Mouse (Mus musculus): ENCODE measurements around the gene Cyp2w1. TPM values are rescaled to one million over a fixed set of nuclear protein-coding genes. Genes with fewer than 3 reads are reported as not detected.
"Not testable (repeated sequence)": the region's sequence is repeated elsewhere in the genome, so short reads cannot be mapped to it uniquely, and the experiment has no call there.

The Cyp2w1 gene
- total RNA-seq, 2 experiments from 2014 or later: not detected

DNA sequence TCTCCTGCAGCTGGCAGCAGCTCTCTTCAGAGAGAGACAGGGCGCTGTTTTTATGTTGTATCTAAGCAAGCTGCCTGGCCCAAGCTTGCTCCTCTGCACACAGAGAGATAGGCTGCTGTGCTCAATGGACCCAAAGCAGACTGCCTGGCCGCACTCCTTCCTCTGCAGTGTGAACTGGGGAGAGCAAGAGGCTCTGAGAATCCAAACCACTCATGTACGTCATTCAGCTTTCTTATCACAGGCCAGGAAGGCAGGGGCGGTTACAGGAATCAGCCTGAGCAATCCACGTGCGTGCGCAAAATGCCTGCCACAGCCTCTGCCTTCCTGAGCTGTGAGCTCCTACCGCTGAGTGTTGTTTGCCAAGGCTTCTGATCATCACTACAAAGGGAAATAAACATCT is 30.3 kb downstream of the Cyp2w1 start:
- intact Hi-C loops (cut with DNase I): no loop called here
- no peak for TF ChIP-seq CTCF (IDR thresholded peaks at IDR 0.05)
- H3K27ac ChIP-seq: peak overlapping the region; percentile 100
- H3K4me3 ChIP-seq: peak overlapping the region; percentile 95
- peak; percentile 55 for DNase-seq

DNA sequence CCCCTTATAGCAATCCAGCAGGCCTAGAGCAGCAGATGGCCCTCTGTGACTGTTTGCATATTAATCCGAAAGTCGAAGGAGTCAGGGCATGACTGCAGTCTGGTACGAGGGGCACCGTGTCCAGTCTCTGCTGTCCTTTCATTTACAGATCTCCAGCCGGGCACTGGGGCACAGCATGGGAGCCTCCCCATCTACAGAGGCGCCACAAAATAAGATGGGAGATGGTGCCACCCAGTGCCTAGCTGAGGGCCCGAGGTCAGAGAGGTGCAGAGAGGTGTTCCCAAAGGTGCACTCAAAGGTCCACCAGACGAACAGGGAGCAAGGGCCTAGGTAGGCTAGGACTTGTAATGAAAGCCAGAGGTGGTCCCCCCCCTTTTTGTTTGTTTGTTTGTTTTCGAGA is 30.8 kb downstream of the Cyp2w1 start:
- DNase-seq: no peak
- intact Hi-C loops (cut with DNase I): no loop called here
- peak overlapping the region; percentile 100 for H3K27ac ChIP-seq
- TF ChIP-seq CTCF (IDR thresholded peaks at IDR 0.05): no peak
- H3K4me3 ChIP-seq: peak overlapping the region; percentile 95

GRCm38 (mm10) chr5:139384531-139384930 is 32.1 kb downstream of the Cyp2w1 start:
- Histone ChIP-seq H3K27ac (peak overlapping the region; percentile 100), H3K4me3 (peak overlapping the region; percentile 51)
- intact Hi-C loops (cut with DNase I): no loop called here
- TF ChIP-seq CTCF (IDR thresholded peaks at IDR 0.05): no peak
- peak; percentile 89 for DNase-seq

GRCm38 (mm10) chr5:139386047-139386446 is 33.6 kb downstream of the Cyp2w1 start:
- DNase-seq: no peak
- H3K4me3 ChIP-seq: peak overlapping the region; percentile 51
- no peak for TF ChIP-seq CTCF (IDR thresholded peaks at IDR 0.05)
- H3K27ac ChIP-seq: peak overlapping the region; percentile 100
- intact Hi-C loops (cut with DNase I): no loop called here

GRCm38 (mm10) chr5:139387329-139388194 is 35.1 kb downstream of the Cyp2w1 start:
- no peak for TF ChIP-seq CTCF (IDR thresholded peaks at IDR 0.05)
- H3K27ac ChIP-seq: peak overlapping the region; percentile 94
- peak; percentile 46 for DNase-seq
- H3K4me3 ChIP-seq: peak overlapping the region; percentile 60
- intact Hi-C loops (cut with DNase I): no loop called here

- H3K27ac ChIP-seq: peak overlapping the region; percentile 94
Observed at GRCm38 (mm10) chr5:139388195-139388570, 35.8 kb downstream of the Cyp2w1 start.

DNA sequence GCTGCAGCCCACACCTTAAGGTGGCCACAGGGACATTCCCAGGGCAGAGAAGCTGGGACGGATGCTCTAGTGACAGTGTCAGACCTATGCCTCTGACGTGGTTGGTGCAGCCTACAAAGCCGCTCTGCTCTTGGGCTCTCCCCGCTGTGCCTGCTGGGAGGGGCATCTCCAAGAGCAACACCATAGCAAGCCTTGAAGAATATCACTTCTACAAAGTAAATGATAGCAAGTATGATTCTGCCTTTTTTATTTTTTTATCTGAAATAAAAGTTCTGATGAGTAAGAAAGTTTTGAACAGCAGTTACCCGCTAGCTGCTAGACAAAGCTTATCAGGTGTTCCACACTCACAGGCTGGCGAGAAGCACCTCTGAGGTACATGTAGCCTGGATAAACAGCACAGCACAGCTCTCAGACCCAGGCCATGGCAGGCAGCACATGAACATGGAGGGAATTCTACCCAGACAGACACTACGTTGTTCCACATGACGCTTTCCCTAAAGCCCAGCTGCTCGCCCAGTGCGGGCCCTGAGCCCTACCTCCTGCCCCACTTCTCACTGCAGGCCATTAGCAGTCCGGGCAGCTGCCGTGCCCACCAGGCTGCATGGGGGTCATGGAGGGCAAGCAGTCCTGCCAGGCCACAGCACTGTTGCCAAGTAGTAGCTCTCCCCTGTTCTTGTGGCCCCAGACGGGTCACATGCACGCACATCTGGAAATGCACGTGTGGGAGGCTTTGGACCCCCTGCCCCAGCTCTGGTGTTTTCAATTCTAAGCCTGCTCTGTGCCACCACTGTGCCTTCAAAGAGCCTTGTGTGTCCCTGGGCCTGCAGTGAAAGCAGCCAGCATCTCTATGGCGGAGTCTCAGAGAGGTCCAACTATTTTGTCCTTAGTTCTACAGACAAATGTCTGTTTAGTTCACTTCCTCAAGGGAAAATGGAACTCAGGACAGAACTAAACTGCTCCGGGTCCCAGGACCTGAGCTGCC is 36.6 kb downstream of the Cyp2w1 start:
- peak; percentile 72 for DNase-seq
- TF ChIP-seq CTCF (IDR thresholded peaks at IDR 0.05): no peak
- intact Hi-C loops (cut with DNase I): no loop called here
- Histone ChIP-seq H3K27ac (peak overlapping the region; percentile 94), H3K4me3 (peak overlapping the region; percentile 60)

More at GRCm38 (mm10) chr5:139388195-139388570, 35.8 kb downstream of the Cyp2w1 start:
- TF ChIP-seq CTCF (IDR thresholded peaks at IDR 0.05): no peak
- DNase-seq: peak; percentile 27
- peak overlapping the region; percentile 60 for H3K4me3 ChIP-seq
- intact Hi-C loops (cut with DNase I): no loop called here

DNA sequence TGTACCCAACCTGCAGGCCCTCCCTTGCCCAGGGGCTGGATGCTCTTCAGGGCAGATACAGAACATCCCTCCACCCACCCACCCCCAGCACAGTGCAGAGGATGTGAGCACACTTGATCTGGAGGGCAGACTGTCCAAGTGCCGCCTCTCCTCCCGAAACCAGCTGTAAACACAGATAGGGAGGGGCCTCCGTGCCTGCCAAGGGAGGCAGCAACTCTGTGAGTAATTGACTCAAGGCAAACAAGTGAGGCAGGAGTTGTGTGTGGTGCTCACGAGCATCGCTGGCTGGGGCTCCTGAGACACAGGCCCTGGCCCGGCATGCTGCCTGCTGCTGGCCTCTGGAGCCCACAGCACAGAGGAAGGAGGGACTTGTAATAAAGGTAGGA is 37.3 kb downstream of the Cyp2w1 start:
- peak; percentile 90 for DNase-seq
- Histone ChIP-seq H3K4me3 (peak overlapping the region; percentile 60), H3K27ac (peak overlapping the region; percentile 94)
- intact Hi-C loops (cut with DNase I): no loop called here
- TF ChIP-seq CTCF (IDR thresholded peaks at IDR 0.05): no peak

DNA sequence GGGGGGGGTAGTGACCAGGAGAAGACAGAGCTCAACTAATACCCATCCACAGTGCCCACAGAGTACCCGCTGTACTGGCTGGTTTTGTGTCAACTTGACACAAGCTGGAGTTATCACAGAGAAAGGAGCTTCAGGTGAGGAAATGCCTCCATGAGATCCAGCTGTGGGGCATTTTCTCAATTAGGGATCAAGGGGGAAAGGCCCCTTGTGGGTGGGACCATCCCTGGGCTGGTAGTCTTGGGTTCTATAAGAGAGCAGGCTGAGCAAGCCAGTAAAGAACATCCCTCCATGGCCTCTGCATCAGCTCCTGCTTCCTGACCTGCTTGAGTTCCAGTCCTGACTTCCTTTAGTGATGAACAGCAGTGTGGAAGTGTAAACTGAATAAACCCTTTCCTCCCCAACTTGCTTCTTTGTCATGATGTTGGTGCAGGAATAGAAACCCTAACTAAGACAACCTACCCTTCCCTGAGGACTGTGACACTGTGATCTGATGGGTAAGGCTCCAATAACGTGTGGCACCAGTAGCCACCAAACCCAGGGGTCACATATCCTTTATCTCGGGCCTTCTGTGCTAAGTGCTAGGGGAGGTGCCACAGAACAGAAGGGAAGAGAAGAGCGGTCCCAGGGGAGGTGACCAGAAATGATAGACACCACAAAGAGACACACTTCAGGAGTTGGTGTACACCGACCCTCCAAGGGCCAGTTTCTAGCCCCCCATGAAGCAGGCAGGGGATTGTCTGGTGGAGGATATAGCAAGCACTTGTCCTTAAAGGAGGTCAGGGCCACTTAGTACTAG is 38.1 kb downstream of the Cyp2w1 start:
- DNase-seq; intact Hi-C loops (cut with DNase I): not testable (repeated sequence)
- Histone ChIP-seq H3K27ac (peak overlapping the region; percentile 94), H3K4me3 (peak overlapping the region; percentile 60)

DNA sequence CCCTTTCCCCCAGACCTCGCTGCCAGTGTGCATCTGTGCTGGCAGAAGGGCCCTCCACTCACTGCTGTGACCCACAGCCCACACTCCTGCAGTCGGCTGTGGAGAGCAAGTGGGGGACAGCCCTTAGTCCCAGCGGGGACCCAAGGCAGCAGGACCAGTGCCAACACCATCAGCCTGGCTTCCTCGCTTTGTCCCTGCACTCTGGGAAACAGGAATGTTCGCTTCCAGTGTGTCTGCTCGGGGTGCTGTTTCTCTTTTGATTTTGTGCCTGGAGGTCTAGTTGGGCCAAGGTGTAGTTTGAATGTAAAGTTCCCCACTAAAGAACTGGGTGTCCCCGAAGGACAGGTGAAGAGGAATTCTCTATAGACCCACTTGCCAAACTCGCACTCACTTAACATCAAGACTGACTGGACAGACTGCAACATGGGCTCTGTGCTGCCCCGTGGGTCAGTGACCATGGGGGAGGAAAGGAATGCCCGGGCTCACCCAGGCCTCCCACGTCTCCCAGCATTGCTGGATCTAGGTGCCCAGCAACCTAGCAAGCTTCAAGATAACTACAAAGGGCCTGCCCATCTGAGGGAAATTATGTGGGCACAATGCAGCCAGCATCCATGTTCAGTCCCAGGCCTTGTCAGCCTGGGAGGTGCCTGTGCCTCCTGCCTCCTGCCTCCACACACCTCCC is 39.0 kb downstream of the Cyp2w1 start:
- TF ChIP-seq CTCF (IDR thresholded peaks at IDR 0.05): no peak
- Histone ChIP-seq H3K27ac (peak overlapping the region; percentile 94), H3K4me3 (peak overlapping the region; percentile 60)
- peak; percentile 58 for DNase-seq
- intact Hi-C loops (cut with DNase I): no loop called here

Data from gastrocnemius, adult 2 months (tissue).